Mouse (Mus musculus) heart, adult 11 months (tissue): Measurements from ENCODE around the gene Fam13c.
A peak's percentile ranks its signal among the peaks of the same experiment; 100 is the strongest.

Experiments
- DNase-seq: peaks from one replicate; pipeline ENCODE4 v3.0.0; 2022

Fam13c gene

GRCm38 (mm10) chr10:70439676-70440521 is at the start of gene Fam13c:
Gene Fam13c (plus strand): TSS chr10:70440481.
- DNase-seq: peak; percentile 93

DNA sequence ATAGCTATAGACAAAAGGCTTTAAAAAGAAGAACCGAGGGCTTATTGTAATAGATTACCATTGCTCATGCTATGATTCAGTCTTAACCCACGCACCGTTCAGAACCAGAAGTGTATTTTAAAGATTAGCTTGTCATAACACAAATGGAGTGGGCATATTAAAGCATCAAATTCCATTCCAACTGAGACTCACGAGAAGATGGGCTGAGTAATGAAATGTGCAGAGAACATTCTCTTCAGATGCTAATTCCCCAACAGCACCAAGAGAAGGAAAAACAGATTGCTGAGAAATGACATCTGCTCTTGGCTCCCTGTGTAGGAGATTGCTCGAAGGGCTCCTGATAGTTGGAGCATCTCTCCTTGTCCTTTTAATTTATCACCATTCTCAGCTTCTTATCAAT is 44.4 kb upstream of the Fam13c start:
- no peak for DNase-seq

GRCm38 (mm10) chr10:70398224-70398623 is 42.1 kb upstream of the Fam13c start:
- DNase-seq: no peak

GRCm38 (mm10) chr10:70402006-70402405 is 38.3 kb upstream of the Fam13c start:
- DNase-seq: no peak

- no peak for DNase-seq
Measured at GRCm38 (mm10) chr10:70402711-70403110, 37.6 kb upstream of the Fam13c start.

DNA sequence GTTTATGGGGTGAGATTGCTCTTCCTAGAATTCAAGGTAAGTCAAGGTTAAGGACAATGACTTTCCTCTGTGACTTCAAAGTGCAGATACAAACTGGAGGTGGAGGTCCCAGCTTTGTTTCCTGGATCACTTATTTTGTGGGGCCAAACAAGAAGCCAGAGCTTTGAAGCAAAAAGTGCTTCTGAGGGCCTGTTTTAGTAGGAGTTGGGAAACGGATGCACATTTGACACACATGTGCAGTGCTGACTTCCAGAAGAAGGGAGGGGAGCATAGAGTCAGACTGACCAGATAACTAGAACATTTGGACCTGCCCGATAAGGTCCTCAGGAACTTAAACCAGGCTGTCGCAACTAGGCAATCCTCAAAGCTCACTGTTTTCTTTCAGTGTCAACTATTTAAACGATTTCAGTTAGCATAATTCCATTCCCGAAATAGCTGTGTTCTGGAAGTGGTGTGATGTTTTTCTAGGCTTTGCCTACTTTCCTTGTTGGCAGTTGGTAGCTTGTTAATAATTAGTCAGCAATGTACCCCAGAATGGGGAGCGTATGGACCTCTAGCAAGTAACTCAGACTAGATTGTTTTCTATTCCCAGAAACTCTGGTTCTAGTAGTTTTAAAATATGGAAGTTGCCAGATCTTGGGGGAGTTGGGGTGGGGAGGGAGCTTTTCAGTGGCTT is 22.3 kb upstream of the Fam13c start:
- DNase-seq: peak; percentile 94

DNA sequence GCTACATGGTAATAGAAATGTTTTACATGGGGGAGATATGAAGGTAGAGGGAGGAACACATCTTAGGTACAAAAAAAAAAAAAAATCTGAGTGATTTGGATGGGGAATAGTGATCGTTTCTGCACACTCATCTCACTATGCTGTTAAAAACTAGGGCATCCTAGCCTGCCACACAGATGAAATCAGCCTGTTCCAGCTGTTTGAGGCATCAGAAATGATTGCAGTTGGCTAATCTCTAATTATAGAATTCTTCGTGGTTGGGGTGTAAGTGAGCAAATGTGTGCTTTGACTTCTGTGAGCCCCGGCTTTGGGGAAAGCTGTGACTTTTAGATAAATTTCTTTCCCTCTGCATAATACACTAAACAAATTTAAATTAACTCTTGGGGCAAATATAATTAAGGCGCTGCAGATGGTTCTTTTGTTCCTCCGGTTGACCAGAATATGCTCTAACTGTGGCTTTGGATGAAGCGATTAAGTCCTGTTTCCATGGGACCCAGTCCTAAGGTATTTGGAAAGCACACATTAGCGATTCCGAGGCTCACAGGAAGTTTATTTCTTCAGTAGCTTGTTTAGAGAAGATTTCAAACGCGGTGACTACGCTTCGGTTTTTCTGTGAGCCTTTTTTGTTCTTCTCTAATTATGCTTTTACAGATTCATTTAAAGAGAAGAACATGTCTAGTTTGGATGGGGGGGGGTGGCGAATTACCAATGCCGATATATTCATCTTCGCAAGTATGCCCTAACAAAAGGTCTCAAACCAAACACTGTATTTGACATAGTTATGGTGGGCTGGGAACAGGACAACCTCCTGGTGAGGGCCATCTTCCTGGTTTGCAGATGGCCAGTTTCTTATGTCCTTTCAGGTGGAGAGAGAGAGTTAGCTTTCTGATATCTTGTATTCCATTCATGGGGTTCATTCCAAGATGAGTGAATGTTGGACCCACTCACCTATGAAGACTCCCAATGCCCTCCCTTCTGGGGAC is 20.7 kb upstream of the Fam13c start:
- DNase-seq: no peak

DNA sequence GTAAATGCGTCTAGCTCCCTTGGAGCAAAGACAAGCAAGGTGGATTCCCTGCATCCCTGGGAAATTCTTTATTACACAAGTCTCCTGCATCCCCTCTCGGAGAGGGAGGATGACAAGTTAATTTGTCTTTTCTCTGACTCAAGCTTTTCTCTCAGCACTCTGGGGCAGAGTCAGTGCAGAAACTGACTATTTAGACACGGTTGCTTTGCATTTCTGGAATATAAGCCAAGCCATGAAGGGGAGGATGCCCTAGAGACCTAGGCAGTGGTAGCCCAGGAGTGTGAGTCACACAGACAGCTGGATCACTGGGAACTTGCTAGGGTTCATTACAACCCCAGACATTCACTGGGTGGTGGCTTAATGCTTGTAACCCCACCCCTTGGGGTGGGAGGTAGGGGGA is 13.9 kb upstream of the Fam13c start:
- peak; percentile 96 for DNase-seq

DNA sequence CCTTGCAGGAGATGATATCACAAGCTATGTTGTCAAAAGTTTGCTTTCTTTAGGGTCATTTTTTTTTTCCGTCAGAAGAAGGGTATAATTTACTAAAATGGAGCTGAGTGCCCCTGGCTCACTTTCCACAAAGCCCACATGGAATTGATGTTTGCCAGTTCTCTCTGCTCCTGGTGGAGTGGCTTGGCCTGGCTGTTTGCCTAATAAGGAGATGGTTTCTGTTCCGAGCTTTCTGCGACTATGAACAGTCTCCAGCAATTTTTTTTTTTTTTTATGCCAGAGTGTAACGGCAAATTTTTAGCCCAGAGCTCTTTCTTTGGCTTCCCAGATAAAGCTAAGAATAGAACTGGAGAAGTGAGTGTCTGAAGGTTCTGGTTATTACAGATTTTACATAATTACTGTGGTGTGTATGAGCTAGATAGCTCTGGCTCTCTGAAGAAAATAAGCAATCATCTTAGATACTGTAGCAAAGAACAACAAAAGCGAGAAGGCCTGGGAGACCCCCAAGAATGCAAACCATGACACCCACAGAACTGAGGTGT is 12.1 kb upstream of the Fam13c start:
- DNase-seq: peak; percentile 91

DNA sequence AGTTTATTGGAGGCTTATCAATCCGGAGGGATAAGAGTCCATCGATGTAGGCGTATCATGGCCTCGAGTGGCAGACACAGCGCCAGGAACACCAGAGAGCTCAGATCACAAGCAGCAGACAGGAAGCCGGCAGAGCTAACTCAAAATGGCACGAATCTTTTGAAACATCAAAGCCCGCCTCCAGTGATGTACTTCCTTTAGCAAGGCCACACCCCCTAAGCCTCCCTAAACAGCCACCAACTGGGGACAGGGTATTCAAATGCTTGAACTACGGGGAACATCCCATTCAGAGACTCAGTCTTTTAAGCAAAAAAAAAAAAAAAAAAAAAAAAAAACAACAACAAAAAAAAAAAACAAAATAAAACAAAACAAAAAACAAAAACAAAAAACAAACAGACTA is 10.9 kb upstream of the Fam13c start:
- peak; percentile 56 for DNase-seq

DNA sequence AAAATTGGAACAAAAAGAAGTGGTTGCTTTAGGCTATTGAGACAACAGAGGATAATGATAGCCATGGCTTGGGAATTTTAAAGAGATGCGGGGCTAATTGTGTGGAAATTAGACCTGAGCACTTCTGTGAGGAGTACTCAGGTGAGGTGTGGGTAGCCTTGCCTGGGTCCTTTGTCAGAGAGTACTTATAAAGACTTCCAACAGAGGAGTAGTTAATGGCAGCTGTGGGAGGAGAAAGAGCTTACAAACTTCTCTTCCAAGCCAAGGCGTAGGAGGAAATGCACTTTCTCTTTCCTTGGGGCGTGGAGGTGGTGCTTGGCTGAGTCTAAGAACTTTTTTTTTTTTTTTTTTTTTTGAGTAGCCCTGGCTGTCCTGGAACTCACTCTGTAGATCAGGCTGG is 6.9 kb upstream of the Fam13c start:
- peak; percentile 84 for DNase-seq

- DNase-seq: peak; percentile 64
Measured at GRCm38 (mm10) chr10:70433736-70434135, 6.5 kb upstream of the Fam13c start.

GRCm38 (mm10) chr10:70436656-70437055 is 3.6 kb upstream of the Fam13c start:
- peak; percentile 52 for DNase-seq

DNA sequence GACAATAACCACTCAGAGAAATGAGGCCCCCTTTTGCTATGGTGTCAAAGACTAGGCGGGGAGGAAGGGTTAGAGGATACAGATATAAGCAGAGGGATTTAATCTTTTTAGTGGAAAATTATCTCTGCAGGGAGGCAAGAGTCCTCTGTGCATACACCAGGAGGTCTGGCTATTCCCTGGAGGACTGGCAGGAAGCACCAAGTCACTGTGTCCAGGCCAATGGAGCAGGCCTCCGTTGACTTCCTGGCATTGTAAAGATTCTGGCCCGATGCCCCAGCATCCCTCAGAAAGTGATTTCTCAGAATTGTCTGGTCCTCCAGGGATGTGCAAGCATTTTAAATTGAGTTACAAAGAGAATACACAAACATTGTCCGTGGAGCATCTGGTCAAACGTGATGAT is 3.0 kb upstream of the Fam13c start:
- DNase-seq: peak; percentile 99

DNA sequence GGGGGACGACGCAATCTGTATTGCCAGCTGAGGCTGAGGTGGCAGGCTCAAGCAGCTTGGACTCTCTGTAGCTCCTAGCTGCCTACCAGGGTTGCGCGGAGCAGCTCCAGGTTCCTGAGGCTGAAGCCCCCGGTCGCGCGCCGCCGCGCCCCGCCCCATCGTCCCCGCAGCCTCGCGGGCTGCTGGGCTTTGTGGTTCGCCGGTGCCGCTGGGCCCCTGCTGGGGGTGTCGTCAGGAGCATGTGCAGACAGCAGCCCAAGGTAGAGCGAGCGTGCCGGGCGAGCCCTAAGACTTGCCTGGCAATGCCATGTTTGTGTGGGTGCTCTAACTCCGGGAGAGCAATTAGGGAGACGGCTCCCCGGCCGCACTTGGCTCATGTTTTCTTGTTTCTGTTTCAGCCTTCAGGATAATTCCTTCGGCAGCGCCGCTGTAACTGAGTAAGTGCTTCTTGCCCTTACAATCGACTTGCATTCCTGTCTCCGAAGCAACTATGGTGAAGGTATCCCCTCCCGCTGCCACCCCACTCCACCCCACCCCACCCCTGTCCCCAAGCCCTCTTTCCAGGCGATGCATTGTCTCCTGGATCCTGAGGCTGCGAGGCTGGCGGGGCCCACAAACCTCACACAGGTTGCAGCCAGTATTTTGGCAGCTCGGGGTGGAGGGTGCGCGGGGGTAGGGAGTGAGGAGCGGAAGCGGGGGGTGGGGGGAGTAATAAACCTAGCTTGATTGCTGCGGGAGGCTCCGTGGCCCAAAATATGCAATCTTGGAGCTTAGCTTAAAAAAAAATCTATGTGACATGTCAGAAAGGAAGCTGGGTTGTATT is 569 bp downstream of the Fam13c start:
- peak; percentile 97 for DNase-seq

DNA sequence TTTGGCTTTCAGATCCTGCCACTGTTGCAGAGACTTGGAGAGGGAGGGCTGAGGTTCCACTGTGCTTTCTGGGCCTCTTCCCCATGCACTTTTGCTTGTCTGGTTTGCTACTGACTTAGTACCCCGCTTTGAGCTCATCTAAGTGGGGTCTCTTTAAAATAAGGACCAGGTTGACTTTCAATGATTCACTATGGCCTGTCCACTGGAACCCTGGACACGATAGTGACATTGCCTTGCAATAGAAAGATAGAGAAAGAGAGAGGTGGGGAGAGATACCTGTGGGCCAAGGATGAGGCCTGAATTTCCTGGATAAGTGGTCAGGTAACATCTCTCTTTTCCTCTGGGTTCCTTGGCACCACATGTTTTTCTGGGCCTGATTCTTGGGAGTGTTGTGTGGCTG is 1.9 kb downstream of the Fam13c start:
- no peak for DNase-seq

DNA sequence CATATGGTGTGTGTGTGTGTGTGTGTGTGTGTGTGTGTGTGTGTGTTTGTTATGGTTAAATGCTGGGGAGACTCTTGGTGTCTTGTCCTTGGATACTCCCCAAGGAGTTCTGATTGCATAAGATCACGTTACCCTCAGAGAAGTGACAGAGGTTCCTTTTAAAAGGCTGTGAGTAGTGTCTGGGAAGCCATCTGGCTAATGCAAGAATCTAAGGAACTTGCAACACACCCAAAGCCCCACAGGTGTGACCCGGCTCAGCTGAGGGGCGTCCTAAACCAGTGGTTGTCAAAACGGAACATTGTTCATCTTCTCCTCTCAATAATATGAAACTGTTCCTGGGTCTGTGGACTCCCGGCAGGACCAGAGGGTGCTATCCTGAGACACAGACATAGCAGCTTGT is 2.3 kb downstream of the Fam13c start:
- no peak for DNase-seq

DNA sequence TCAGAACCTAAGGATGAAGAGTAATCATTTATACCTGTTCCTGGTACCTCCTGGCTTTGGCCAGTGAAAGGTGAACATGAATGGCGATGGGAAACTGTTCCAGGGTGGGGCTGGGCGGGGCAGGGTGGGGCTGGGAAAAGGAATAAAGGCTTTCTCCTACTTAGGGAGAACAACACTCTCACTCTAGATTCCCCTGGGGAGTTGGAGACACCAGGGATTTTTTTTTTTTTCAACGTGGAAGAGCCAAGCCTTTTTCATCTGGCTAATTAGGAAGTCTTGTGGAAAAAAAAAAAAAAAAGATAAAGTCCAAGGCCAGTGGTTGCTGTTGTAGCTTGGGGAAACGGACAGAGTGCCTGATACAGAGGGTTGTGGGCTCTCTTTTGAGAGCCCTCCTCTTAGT is 7.5 kb downstream of the Fam13c start:
- peak; percentile 28 for DNase-seq

- no peak for DNase-seq
Measured at GRCm38 (mm10) chr10:70449206-70449605, 8.9 kb downstream of the Fam13c start.

GRCm38 (mm10) chr10:70455886-70456305 is 15.6 kb downstream of the Fam13c start:
- no peak for DNase-seq

GRCm38 (mm10) chr10:70458574-70459263 is 18.4 kb downstream of the Fam13c start:
- no peak for DNase-seq
